Mouse (Mus musculus) heart, embryonic 13.5 days (tissue): Measurements from ENCODE around the gene Olfr1391. TPM values are rescaled to one million over a fixed set of nuclear protein-coding genes. Genes with fewer than 3 reads are reported as not detected.

Source experiments
- ATAC-seq: fragments of 200-750 bp; cut with Nextera tagmentation; 2 replicates; pipeline ENCODE4 v1.8.0; 2017; ENCODE audit warnings: moderate TSS enrichment; ENCODE audit not compliant: insufficient number of reproducible peaks, low FRiP score, low TSS enrichment; ENCODE audit errors: extremely low read depth
- H3K27ac ChIP-seq: fragments of 300-500 bp; sonication (generic); replicated peaks from 2 replicates; pipeline ENCODE4 v1.5.1; 2015; ENCODE audit warnings: moderate library complexity, mild to moderate bottlenecking, inconsistent platforms
- H3K27me3 ChIP-seq: fragments of 300-500 bp; sonication (generic); replicated peaks from 2 replicates; pipeline ENCODE4 v1.6.1; 2015; ENCODE audit warnings: mild to moderate bottlenecking, inconsistent platforms
- H3K36me3 ChIP-seq: fragments of 300-500 bp; sonication (generic); 2 replicates; pipeline ENCODE4 v1.6.1; 2015; ENCODE audit warnings: mild to moderate bottlenecking, inconsistent platforms
- H3K4me1 ChIP-seq: fragments of 300-500 bp; sonication (generic); 2 replicates; pipeline ENCODE4 v1.6.1; 2015; ENCODE audit warnings: inconsistent platforms
- H3K4me2 ChIP-seq: fragments of 300-500 bp; sonication (generic); 2 replicates; pipeline ENCODE4 v1.6.1; 2015; ENCODE audit warnings: inconsistent platforms, mild to moderate bottlenecking, moderate library complexity
- H3K4me3 ChIP-seq: fragments of 300-500 bp; sonication (generic); 2 replicates; pipeline ENCODE4 v1.5.1; 2015; ENCODE audit warnings: moderate library complexity, mild to moderate bottlenecking, inconsistent platforms
- H3K9ac ChIP-seq: fragments of 300-500 bp; sonication (generic); 2 replicates; pipeline ENCODE4 v1.6.1; 2015; ENCODE audit warnings: inconsistent platforms, mild to moderate bottlenecking, moderate library complexity
- H3K9me3 ChIP-seq: fragments of 300-500 bp; sonication (generic); 2 replicates; pipeline ENCODE4 v1.6.1; 2016; ENCODE audit warnings: inconsistent platforms
- WGBS: fragments of 180-500 bp; shearing (Covaris S2); methylation state at CpG from one replicate; pipeline ENCODE4 v1.1.7; 2015; ENCODE audit warnings: mixed read lengths; 5-methylcytosine and 5-hydroxymethylcytosine counted together
- polyA plus RNA-seq: library from polyadenylated mRNA; unstranded; fragments of >200 nt; fragmentation: Nextera tagmentation; extraction: Ambion mirVana; gene quantifications from 2 replicates; pipeline ENCODE4 v1.2.1, GENCODE M21; 2015

Gene Olfr1391
- polyA plus RNA-seq, 1 experiment from 2014 or later, result not detected

- no peak overlapping the region for H3K27ac ChIP-seq
- no peak overlapping the region for H3K4me2 ChIP-seq
- no peak for ATAC-seq
- H3K9me3 ChIP-seq, result no peaks in the 10 kb centered on the region
- H3K27me3 ChIP-seq, result no peaks in the 10 kb centered on the region
- no peak overlapping the region for H3K9ac ChIP-seq
- 59% methylated on average over 4 of the region's 4 CpGs for WGBS
- no peaks in the 10 kb centered on the region for H3K4me1 ChIP-seq
- H3K36me3 ChIP-seq, result no peaks in the 10 kb centered on the region
- H3K4me3 ChIP-seq, result no peak overlapping the region
Measured at GRCm38 (mm10) chr11:49337150-49337832, 14.7 kb downstream of the Olfr1391 start.

Other genes with a start within 250 kb of the Olfr1391 start
- gene Ifi47, start 246.2 kb upstream of the Olfr1391 start, polyA plus RNA-seq, result 1.3 and 1.4 TPM in 2 replicates
- not detected in 2 replicates for gene Olfr1396, start 207.9 kb upstream of the Olfr1391 start, polyA plus RNA-seq
- gene Olfr1395, start 180.5 kb upstream of the Olfr1391 start, polyA plus RNA-seq, result not detected in 2 replicates
- not detected in 2 replicates for gene Olfr1394, start 168.4 kb upstream of the Olfr1391 start, polyA plus RNA-seq
- 2.8 and 3.0 TPM in 2 replicates for gene Btnl9, start 135.6 kb upstream of the Olfr1391 start, polyA plus RNA-seq
- 24.9 and 26.3 TPM in 2 replicates for gene Zfp62, start 119.5 kb upstream of the Olfr1391 start, polyA plus RNA-seq
- 44.2 and 44.9 TPM in 2 replicates for gene Mgat1, start 78.6 kb upstream of the Olfr1391 start, polyA plus RNA-seq
- 0.16 TPM in 1 of 2 replicates, not detected in the other for gene Olfr1393, start 44.4 kb upstream of the Olfr1391 start, polyA plus RNA-seq
- not detected in 2 replicates for gene Olfr1392, start 37.5 kb upstream of the Olfr1391 start, polyA plus RNA-seq
- gene Olfr10, start 18.0 kb upstream of the Olfr1391 start, polyA plus RNA-seq, result not detected in 2 replicates
- not detected in 2 replicates for gene Olfr1390, start 12.4 kb downstream of the Olfr1391 start, polyA plus RNA-seq
- gene Olfr1389, start 100.3 kb downstream of the Olfr1391 start, polyA plus RNA-seq, result not detected in 2 replicates
- gene Olfr1388, start 113.9 kb downstream of the Olfr1391 start, polyA plus RNA-seq, result not detected in 2 replicates
- not detected in 2 replicates for gene Olfr1387, start 132.6 kb downstream of the Olfr1391 start, polyA plus RNA-seq
- not detected in 2 replicates for gene Olfr1386, start 142.3 kb downstream of the Olfr1391 start, polyA plus RNA-seq
- gene Olfr1385, start 166.3 kb downstream of the Olfr1391 start, polyA plus RNA-seq, result not detected in 2 replicates
- not detected in 2 replicates for gene Olfr1384, start 184.0 kb downstream of the Olfr1391 start, polyA plus RNA-seq
- gene Olfr1383, start 196.9 kb downstream of the Olfr1391 start, polyA plus RNA-seq, result not detected in 2 replicates
- not detected in 2 replicates for gene Olfr1382, start 205.5 kb downstream of the Olfr1391 start, polyA plus RNA-seq
- not detected in 2 replicates for gene Olfr1381, start 220.7 kb downstream of the Olfr1391 start, polyA plus RNA-seq
- gene Olfr1380, start 234.1 kb downstream of the Olfr1391 start, polyA plus RNA-seq, result not detected in 2 replicates